Mouse (Mus musculus) regulatory T cell (primary cell): ENCODE results near the gene Hcls1.

Source experiments
- in situ Hi-C: fragments of 300-600 bp; cut with MboI, MseI; formaldehyde crosslinking; loops from one replicate; pipeline ENCODE4 v1.15.1; 2025; ENCODE audit warnings: high pct_unique_total_duplicates

Gene Hcls1

DNA sequence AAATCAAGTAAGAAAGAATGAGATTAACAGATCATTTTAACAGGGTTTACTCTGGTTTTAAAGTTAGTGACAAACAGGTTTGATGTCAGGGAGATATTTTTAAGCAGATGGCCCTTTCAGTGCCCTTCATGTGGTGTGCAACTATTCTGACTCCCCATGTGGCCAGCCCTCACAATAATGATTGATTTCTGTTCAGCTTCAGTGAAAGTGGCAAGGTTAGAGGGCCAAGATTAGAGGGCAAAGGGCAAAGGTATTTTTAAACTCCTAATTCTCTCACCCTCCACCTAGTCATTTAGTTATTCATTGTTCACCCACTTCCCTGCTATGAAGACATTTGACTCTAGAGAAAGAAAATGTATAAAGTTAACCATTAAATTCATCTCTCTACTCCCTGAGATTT, 53.3 kb downstream of the Hcls1 start:
- in situ Hi-C loops = loop anchor here (25.0 kb wide), 1 partner anchor 501 kb away; no protein-coding TSS in a partner anchor

DNA sequence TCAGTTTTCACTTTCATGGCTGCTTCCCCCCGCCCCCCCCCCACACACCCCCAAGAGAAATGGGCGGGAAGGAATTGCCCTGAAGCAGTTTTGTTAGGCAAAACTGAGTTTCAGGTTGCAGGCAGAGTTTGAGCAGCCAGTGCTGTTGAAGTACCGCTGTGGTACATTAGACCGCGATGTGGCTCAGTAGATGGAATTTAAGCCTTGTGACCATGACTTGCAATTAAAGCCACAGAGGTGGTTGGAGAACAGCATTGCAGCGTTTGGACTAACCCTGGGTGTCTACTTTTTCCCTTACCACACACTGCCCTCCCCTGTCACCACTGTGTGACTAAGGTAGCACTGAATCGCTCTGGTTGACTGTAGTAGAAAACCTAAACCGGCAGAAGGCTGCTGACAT, 54.7 kb downstream of the Hcls1 start:
- in situ Hi-C loops = loop anchor here (25.0 kb wide), 1 partner anchor 502 kb away; no protein-coding TSS in a partner anchor

DNA sequence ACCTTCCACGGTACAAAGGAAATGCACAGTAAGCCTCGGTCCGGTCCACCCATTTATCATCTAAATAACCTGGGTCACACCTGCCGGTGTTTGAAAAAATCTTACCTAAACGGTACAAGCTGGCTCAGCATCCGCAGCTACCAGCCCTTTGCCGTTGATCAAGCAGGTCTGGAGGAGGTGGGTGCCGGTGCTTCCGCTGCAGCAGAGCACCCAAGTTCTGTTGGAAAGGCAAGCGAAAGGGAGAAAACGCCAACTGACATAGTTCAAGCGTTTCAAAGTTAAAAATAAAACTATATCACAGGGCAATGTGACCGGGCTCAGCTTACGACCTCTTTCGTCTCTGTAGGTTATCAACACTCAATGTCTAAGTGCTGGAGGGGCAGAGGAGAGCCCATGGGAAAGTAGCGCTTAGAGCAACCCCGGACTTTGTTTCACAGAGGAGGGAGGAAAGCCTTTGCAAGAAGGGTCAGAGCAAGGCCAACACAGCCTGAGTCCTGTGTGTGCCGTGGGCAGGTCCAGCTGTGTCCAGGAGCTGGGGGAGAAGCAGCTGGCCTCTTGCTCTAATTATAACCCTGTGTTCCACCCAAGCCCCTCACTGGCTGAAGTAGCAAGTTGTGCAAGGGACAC, 55.3 kb downstream of the Hcls1 start, which contains the start of gene Fbxo40:
Gene Fbxo40 (minus strand): TSS at position 469 of the 627 bp plus-strand sequence.
- in situ Hi-C loops = loop anchor here (25.0 kb wide), 1 partner anchor 503 kb away; no protein-coding TSS in a partner anchor

- in situ Hi-C loops = loop anchor here (25.0 kb wide), 1 partner anchor 510 kb away; no protein-coding TSS in a partner anchor
Measured at GRCm38 (mm10) chr16:36997650-36998049, 62.9 kb downstream of the Hcls1 start.

DNA sequence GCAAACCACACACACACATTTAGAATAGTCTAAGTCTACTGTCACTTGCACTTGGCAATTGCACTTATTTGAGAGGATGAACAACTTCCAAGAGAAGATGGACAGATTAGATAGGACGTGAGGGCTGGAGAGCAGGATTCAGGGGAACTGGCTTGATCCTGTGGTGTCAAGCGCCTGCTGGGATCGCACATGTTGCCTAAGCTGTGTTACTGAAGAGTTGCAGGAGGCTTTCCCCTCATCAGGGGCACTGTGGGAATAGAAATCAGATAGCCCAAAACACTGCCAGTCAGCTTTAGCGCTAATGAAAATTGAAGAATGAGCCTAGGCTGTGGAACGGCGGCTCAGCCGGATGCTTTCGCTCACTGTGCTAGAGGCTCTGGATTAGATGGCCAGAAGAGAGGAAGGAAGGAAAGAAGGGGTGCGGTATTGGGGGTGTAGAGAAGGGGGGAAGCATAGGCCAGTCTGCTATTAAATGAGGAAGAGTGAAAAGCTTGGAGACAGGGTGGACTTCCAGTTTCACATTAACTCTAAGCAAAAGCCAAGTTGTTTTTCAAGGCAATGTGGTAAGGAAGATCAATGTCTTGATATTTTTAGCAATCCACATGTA, 64.7 kb downstream of the Hcls1 start:
- in situ Hi-C loops = loop anchor here (25.0 kb wide), 1 partner anchor 512 kb away; no protein-coding TSS in a partner anchor

- in situ Hi-C loops = loop anchor here (5.0 kb wide), 1 partner anchor 67 kb away; no protein-coding TSS in a partner anchor
Measured at GRCm38 (mm10) chr16:37009262-37009661, 74.5 kb downstream of the Hcls1 start.

DNA sequence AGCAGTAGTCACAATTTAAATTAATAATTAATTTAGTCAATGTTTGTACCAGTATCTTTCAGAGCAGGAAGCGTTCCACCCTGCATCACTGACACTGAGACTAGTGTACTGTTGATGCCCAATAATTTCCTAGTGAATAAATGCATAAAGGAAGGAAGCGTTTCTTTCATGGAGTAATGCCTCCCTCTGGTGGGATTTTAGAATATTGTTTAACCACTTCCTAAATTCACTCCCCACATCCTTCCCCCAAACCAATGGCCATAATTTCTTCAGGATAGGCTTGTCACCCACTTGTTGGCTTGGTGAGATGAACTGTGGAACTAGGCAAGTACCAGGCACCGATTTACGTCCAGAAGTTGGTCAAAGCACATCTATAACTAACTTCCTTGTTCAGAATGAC, 75.6 kb downstream of the Hcls1 start:
- in situ Hi-C loops = loop anchor here (5.0 to 10.0 kb wide), 2 partner anchors 123 to 864 kb away; no protein-coding TSS in a partner anchor

DNA sequence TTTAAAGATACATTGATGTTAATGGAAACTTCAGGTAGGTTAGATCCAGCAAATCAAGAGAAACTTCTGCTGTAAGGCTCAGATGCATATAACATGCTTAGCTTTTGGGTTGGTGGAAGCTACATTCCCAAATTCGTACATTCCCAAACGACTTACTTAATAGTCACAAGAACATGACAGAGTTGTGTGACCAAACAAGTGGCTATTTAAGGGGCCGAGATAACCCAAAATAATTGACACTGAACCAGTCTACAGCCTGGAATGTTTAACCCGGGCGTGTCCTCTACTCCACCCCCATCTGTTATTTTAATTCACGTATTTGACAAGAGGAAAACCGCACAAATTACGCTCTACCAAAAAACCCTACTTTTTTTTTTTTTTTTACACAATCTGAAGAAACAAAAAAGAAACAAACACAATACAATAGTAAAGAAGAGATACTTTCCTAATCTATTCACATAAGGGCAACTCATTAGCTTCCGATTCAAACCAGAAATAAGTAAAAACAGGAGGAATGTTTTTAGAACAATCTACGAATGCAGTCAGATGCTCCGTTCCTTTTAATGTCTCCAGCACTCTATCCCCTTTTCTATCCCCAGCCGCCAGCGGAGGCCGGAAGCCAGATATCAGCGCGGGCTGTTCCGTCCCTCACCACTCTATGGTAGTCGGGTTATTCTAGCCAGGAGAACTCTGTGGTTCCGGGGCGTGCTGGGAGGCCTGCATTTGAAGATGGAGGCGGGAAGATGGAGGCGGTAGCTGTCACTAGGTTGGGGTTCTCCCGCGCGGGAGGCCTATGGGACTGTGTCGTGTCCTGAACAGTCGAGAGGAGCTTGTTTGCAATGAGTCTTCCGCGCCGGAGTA, 76.5 kb downstream of the Hcls1 start, which contains the start of gene Polq:
Gene Polq (plus strand): TSS at position 726 of the 861 bp plus-strand sequence.
- in situ Hi-C loops = loop anchor here (5.0 to 10.0 kb wide), 2 partner anchors 124 to 864 kb away; no protein-coding TSS in a partner anchor

DNA sequence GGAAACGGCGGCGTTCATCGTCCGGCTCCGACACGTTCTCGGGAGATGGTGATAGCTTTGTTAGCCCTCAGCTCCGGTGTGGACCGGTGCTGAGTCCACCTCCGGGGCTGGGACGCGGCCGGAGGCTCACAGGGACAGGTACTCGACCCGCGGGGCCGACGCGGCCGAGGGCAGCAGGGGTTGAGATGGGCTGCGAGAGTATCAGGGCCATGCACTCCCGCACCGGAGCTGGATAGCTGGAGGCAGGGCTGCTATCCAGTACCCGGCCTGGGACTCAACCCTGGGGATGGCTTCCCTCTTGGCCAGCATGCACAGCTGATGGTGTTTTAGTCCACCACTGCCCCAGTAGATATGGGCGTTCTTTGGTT, 77.1 kb downstream of the Hcls1 start:
- in situ Hi-C loops = loop anchor here (5.0 to 10.0 kb wide), 2 partner anchors 125 to 863 kb away; no protein-coding TSS in a partner anchor

DNA sequence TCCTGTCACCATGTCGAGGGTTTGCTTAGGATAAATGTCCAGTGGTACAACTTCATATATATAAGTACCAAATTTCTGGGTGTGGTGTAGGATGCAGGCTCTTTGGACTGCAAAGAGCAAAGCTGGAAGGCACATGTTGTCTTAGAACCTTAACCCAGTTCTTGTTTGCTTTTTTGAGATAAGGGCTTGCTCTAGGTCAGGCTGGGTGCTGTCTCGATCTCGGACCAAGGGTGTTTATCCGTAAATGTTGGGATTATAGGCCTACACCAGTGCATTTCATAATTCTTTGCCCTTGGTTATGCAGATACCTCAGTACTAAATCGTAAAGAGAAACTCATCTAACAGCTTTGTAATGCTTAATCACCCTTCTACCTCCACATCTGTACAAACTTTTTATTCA, 77.6 kb downstream of the Hcls1 start:
- in situ Hi-C loops = loop anchor here (5.0 to 10.0 kb wide), 2 partner anchors 125 to 862 kb away; no protein-coding TSS in a partner anchor
